Mouse (Mus musculus) heart, postnatal 0 days (tissue): ENCODE results near the gene Atp2b1.

Experiments
- CTCF ChIP-seq: IDR thresholded peaks from 2 replicates; pipeline ENCODE4 v1.5.1; 2016; ENCODE audit warnings: antibody characterized with exemption, control low read depth, low read depth
- EP300 ChIP-seq: IDR thresholded peaks from 2 replicates; pipeline ENCODE4 v1.6.1; 2016; ENCODE audit warnings: antibody characterized with exemption, low read depth

- no peak for TF ChIP-seq CTCF
- TF ChIP-seq EP300: no peak
Observed at GRCm38 (mm10) chr10:98993186-98993585, 79.0 kb downstream of the Atp2b1 start.
